Mouse (Mus musculus) heart, adult 18-20 months (tissue): ENCODE measurements around the gene Prkcd. TPM values are rescaled to one million over a fixed set of nuclear protein-coding genes. Genes with fewer than 3 reads are reported as not detected.

Source experiments
- DNase-seq, 2 experiments: peaks; one replicate each; pipeline ENCODE4 v3.0.0; 2021 to 2022; ENCODE audit warnings: mixed read lengths in 1 of 2
- long read RNA-seq, 2 experiments: library from polyadenylated mRNA; stranded (forward); transcript quantifications; one replicate each; pipeline ENCODE4 v2.0.0; 2021
- total RNA-seq, 2 experiments: library from RNA; stranded (reverse); gene quantifications; 2 replicates each; pipeline ENCODE4 v1.2.3; 2021

The Prkcd gene
- 10 to 100 TPM; 11.2 to 13.0 TPM for total RNA-seq
- long read RNA-seq, experiment 1, transcript Prkcd-207 (18 exons, 2,777 nt) = major isoform, 12 of 16 reads
- long read RNA-seq, experiment 1, partial matches to known transcripts = 3 of 16 reads
- long read RNA-seq, experiment 1, other reads (novel, unspliced or antisense) = 0 of 16 reads
- long read RNA-seq, experiment 2, partial matches to known transcripts = 0 of 1 reads
- long read RNA-seq, experiment 2, other reads (novel, unspliced or antisense) = 0 of 1 reads

GRCm38 (mm10) chr14:30625856-30626726 is at the start of gene Prkcd:
Gene Prkcd, minus strand, starts transcription at chr14:30626210.
- peak; percentile 88 to 90 for DNase-seq

- no peak for DNase-seq
These were observed 48.9 kb upstream of the Prkcd start for GRCm38 (mm10) chr14:30674947-30675346.

- peak; percentile 85 to 96 for DNase-seq
These were observed 45.9 kb upstream of the Prkcd start for GRCm38 (mm10) chr14:30671986-30672312.

GRCm38 (mm10) chr14:30671095-30671985 is 45.3 kb upstream of the Prkcd start:
- DNase-seq = peak in 1 of 2 experiments; percentile 16

GRCm38 (mm10) chr14:30670161-30670560 is 44.2 kb upstream of the Prkcd start:
- DNase-seq = no peak

GRCm38 (mm10) chr14:30666604-30667003 is 40.6 kb upstream of the Prkcd start:
- no peak for DNase-seq

- peak; percentile 51 to 68 for DNase-seq
These were observed 40.1 kb upstream of the Prkcd start for GRCm38 (mm10) chr14:30666061-30666460.

GRCm38 (mm10) chr14:30655531-30655930 is 29.5 kb upstream of the Prkcd start:
- DNase-seq = no peak

- no peak for DNase-seq
These were observed 28.8 kb upstream of the Prkcd start for GRCm38 (mm10) chr14:30654691-30655228.

- peak; percentile 97 to 99 for DNase-seq
These were observed 28.1 kb upstream of the Prkcd start, which contains the start of gene Rft1 for GRCm38 (mm10) chr14:30653943-30654659. Gene Rft1, plus strand, starts transcription at chr14:30654360.

- peak; percentile 81 to 89 for DNase-seq
These were observed 25.0 kb upstream of the Prkcd start for GRCm38 (mm10) chr14:30650969-30651368.

- DNase-seq = no peak
These were observed 23.7 kb upstream of the Prkcd start for GRCm38 (mm10) chr14:30649745-30650144.

GRCm38 (mm10) chr14:30648478-30648877 is 22.5 kb upstream of the Prkcd start:
- DNase-seq = no peak

GRCm38 (mm10) chr14:30646486-30646885 is 20.5 kb upstream of the Prkcd start:
- DNase-seq = no peak

- DNase-seq = no peak
These were observed 19.1 kb upstream of the Prkcd start for GRCm38 (mm10) chr14:30645066-30645465.

GRCm38 (mm10) chr14:30644026-30644425 is 18.0 kb upstream of the Prkcd start:
- DNase-seq = no peak

GRCm38 (mm10) chr14:30641748-30642147 is 15.7 kb upstream of the Prkcd start:
- DNase-seq = no peak

GRCm38 (mm10) chr14:30638686-30639085 is 12.7 kb upstream of the Prkcd start:
- DNase-seq = no peak

GRCm38 (mm10) chr14:30638009-30638408 is 12.0 kb upstream of the Prkcd start:
- DNase-seq = peak; percentile 46 to 59

- DNase-seq = no peak
These were observed 11.1 kb upstream of the Prkcd start for GRCm38 (mm10) chr14:30637087-30637486.

GRCm38 (mm10) chr14:30636499-30636898 is 10.5 kb upstream of the Prkcd start:
- no peak for DNase-seq
